Mouse (Mus musculus): ENCODE data around the gene Slc2a1.

Slc2a1 gene

GRCm38 (mm10) chr4:119137313-119137712 is 28.8 kb downstream of the Slc2a1 start:
- POLR2A ChIA-PET, result interaction anchor here (1.0 to 12.9 kb wide), 21 partner anchors 9 to 143 kb away, joined by 3 to 254 read pairs (median 7); partner anchors contain the start of genes Slc2a1 (in 3 of the 4), AU022252 (in 1 of the 4), P3h1 (in 1 of the 4) and Zfp691 (in 1 of the 4)
- CTCF ChIA-PET, result interaction anchor here (0.6 to 1.6 kb wide), 9 partner anchors 20 to 235 kb away, joined by 3 to 9 read pairs (median 3); partner anchors contain the start of gene Slc2a1 (in 2 of the 4)

- ChIA-PET POLR2A (interaction anchor here (0.6 to 12.9 kb wide), 43 partner anchors 9 to 1888 kb away, joined by 3 to 254 read pairs (median 5); partner anchors contain the start of genes Slc2a1 (in 3 of the 4), AU022252 (in 2 of the 4), P3h1 (in 2 of the 4) and Svbp (in 2 of the 4)), CTCF (interaction anchor here in 3 of 4 experiments (0.6 to 1.6 kb wide), 14 partner anchors 12 to 525 kb away, joined by 3 to 9 read pairs (median 4); partner anchors contain the start of genes Slc2a1 (in 3 of the 3) and P3h1 (in 1 of the 3))
Measured at GRCm38 (mm10) chr4:119138171-119138570, 29.7 kb downstream of the Slc2a1 start.

GRCm38 (mm10) chr4:119138776-119139175 is 30.3 kb downstream of the Slc2a1 start:
- ChIA-PET CTCF (interaction anchor here in 2 of 4 experiments (0.6 to 1.6 kb wide), 8 partner anchors 12 to 132 kb away, joined by 3 to 9 read pairs (median 5); partner anchors contain the start of gene Slc2a1 (in 2 of the 2)), POLR2A (interaction anchor here (0.6 to 12.9 kb wide), 37 partner anchors 8 to 873 kb away, joined by 3 to 254 read pairs (median 5); partner anchors contain the start of genes Slc2a1 (in 3 of the 4), AU022252 (in 2 of the 4), P3h1 (in 2 of the 4) and Svbp (in 2 of the 4))

GRCm38 (mm10) chr4:119140126-119140525 is 31.6 kb downstream of the Slc2a1 start:
- POLR2A ChIA-PET, result interaction anchor here (0.7 to 12.9 kb wide), 25 partner anchors 12 to 134 kb away, joined by 3 to 254 read pairs (median 6); partner anchors contain the start of genes Slc2a1 (in 3 of the 4), Tmem269 (in 1 of the 4) and Zfp691 (in 1 of the 4)
- CTCF ChIA-PET, result interaction anchor here in 2 of 4 experiments (0.7 to 4.2 kb wide), 11 partner anchors 17 to 211 kb away, joined by 3 to 37 read pairs (median 7); partner anchors contain the start of gene Slc2a1 (in 1 of the 2)

- ChIA-PET CTCF (interaction anchor here (0.5 to 4.2 kb wide), 30 partner anchors 11 to 727 kb away, joined by 3 to 37 read pairs (median 4); partner anchors contain the start of gene Slc2a1 (in 1 of the 4)), POLR2A (interaction anchor here in 3 of 4 experiments (0.6 to 12.9 kb wide), 52 partner anchors 10 to 990 kb away, joined by 3 to 254 read pairs (median 4); partner anchors contain the start of genes Slc2a1 (in 3 of the 3), Tmem269 (in 1 of the 3) and Zfp691 (in 1 of the 3))
Measured at GRCm38 (mm10) chr4:119141191-119141590, 32.7 kb downstream of the Slc2a1 start.

GRCm38 (mm10) chr4:119142230-119142871 is 33.8 kb downstream of the Slc2a1 start:
- ChIA-PET POLR2A (interaction anchor here (0.5 to 12.9 kb wide), 70 partner anchors 9 to 1086 kb away, joined by 3 to 254 read pairs (median 4); partner anchors contain the start of genes Slc2a1 (in 3 of the 4), AU022252 (in 1 of the 4), P3h1 (in 1 of the 4) and Svbp (in 1 of the 4)), CTCF (interaction anchor here (0.5 to 4.2 kb wide), 61 partner anchors 8 to 671 kb away, joined by 3 to 37 read pairs (median 4); partner anchors contain the start of genes Slc2a1 (in 2 of the 4), AU022252 (in 1 of the 4), P3h1 (in 1 of the 4) and Svbp (in 1 of the 4))

- POLR2A ChIA-PET, result interaction anchor here in 2 of 4 experiments (0.6 to 1.8 kb wide), 12 partner anchors 8 to 125 kb away, joined by 3 to 11 read pairs (median 3); partner anchors contain the start of gene Slc2a1 (in 2 of the 2)
- CTCF ChIA-PET, result interaction anchor here in 1 of 4 experiments (3.7 kb wide), 1 partner anchor 10 kb away, joined by 10 read pairs; no protein-coding TSS in a partner anchor
Measured at GRCm38 (mm10) chr4:119146816-119147215, 38.3 kb downstream of the Slc2a1 start.

- POLR2A ChIA-PET, result interaction anchor here in 2 of 4 experiments (0.6 to 1.6 kb wide), 9 partner anchors 8 to 76 kb away, joined by 3 to 5 read pairs (median 3); partner anchors contain the start of gene Slc2a1 (in 2 of the 2)
- CTCF ChIA-PET, result interaction anchor here in 1 of 4 experiments (3.7 kb wide), 1 partner anchor 10 kb away, joined by 10 read pairs; no protein-coding TSS in a partner anchor
Measured at GRCm38 (mm10) chr4:119147347-119147746, 38.8 kb downstream of the Slc2a1 start.

- POLR2A ChIA-PET, result interaction anchor here in 1 of 4 experiments (0.6 to 1.3 kb wide), 5 partner anchors 14 to 527 kb away, joined by 3 to 4 read pairs (median 3); no protein-coding TSS in a partner anchor
Measured at GRCm38 (mm10) chr4:119148741-119149140, 40.2 kb downstream of the Slc2a1 start.

GRCm38 (mm10) chr4:119157186-119157585 is 48.7 kb downstream of the Slc2a1 start:
- ChIA-PET CTCF (interaction anchor here (0.6 to 2.6 kb wide), 86 partner anchors 8 to 1460 kb away, joined by 3 to 37 read pairs (median 4); partner anchors contain the start of genes AU022252 (in 2 of the 4), P3h1 (in 2 of the 4), Slc2a1 (in 2 of the 4) and Zfp691 (in 2 of the 4)), POLR2A (interaction anchor here in 3 of 4 experiments (0.7 to 2.8 kb wide), 14 partner anchors 10 to 977 kb away, joined by 3 to 12 read pairs (median 3); partner anchors contain the start of genes AU022252 (in 3 of the 3), P3h1 (in 3 of the 3) and Slc2a1 (in 2 of the 3))

More at GRCm38 (mm10) chr4:119148741-119149140, 40.2 kb downstream of the Slc2a1 start:
- CTCF ChIA-PET, result interaction anchor here in 2 of 4 experiments (0.6 to 3.7 kb wide), 3 partner anchors 8 to 409 kb away, joined by 4 to 10 read pairs (median 4); no protein-coding TSS in a partner anchor

GRCm38 (mm10) chr4:119157891-119158290 is 49.4 kb downstream of the Slc2a1 start:
- POLR2A ChIA-PET, result interaction anchor here in 3 of 4 experiments (0.7 to 2.8 kb wide), 7 partner anchors 15 to 978 kb away, joined by 3 to 12 read pairs (median 3); partner anchors contain the start of genes AU022252 (in 2 of the 3) and P3h1 (in 2 of the 3)
- CTCF ChIA-PET, result interaction anchor here (0.6 to 2.6 kb wide), 35 partner anchors 8 to 1460 kb away, joined by 3 to 37 read pairs (median 6); partner anchors contain the start of genes AU022252 (in 2 of the 4), P3h1 (in 2 of the 4), Slc2a1 (in 1 of the 4) and Svbp (in 1 of the 4)

GRCm38 (mm10) chr4:119161358-119161757 is 52.8 kb downstream of the Slc2a1 start:
- CTCF ChIA-PET, result interaction anchor here in 1 of 4 experiments (1.2 kb wide), 1 partner anchor 9 kb away, joined by 3 read pairs; no protein-coding TSS in a partner anchor

GRCm38 (mm10) chr4:119162990-119163389 is 54.5 kb downstream of the Slc2a1 start:
- CTCF ChIA-PET, result interaction anchor here (0.5 to 1.7 kb wide), 39 partner anchors 9 to 1067 kb away, joined by 3 to 12 read pairs (median 4); partner anchors contain the start of genes AU022252 (in 1 of the 4) and Slc2a1 (in 1 of the 4)
- POLR2A ChIA-PET, result interaction anchor here in 3 of 4 experiments (0.6 to 1.9 kb wide), 17 partner anchors 10 to 161 kb away, joined by 3 to 11 read pairs (median 4); partner anchors contain the start of gene Slc2a1 (in 2 of the 3)

More at GRCm38 (mm10) chr4:119161358-119161757, 52.8 kb downstream of the Slc2a1 start:
- POLR2A ChIA-PET, result interaction anchor here in 1 of 4 experiments (0.9 to 1.9 kb wide), 3 partner anchors 34 to 150 kb away, joined by 3 to 4 read pairs (median 3); no protein-coding TSS in a partner anchor

GRCm38 (mm10) chr4:119165916-119166315 is 57.4 kb downstream of the Slc2a1 start:
- POLR2A ChIA-PET, result interaction anchor here in 3 of 4 experiments (0.7 to 1.6 kb wide), 6 partner anchors 24 to 1590 kb away, joined by 3 to 13 read pairs (median 4); partner anchors contain the start of gene Slc2a1 (in 1 of the 3)

GRCm38 (mm10) chr4:119167068-119167467 is 58.6 kb downstream of the Slc2a1 start:
- POLR2A ChIA-PET, result interaction anchor here in 3 of 4 experiments (0.6 to 1.6 kb wide), 13 partner anchors 24 to 544 kb away, joined by 3 to 13 read pairs (median 4); partner anchors contain the start of genes Slc2a1 (in 1 of the 3) and Tmem269 (in 1 of the 3)
- CTCF ChIA-PET, result interaction anchor here (0.6 to 2.0 kb wide), 26 partner anchors 9 to 588 kb away, joined by 3 to 16 read pairs (median 4); partner anchors contain the start of gene Svbp (in 1 of the 4)

More at GRCm38 (mm10) chr4:119165916-119166315, 57.4 kb downstream of the Slc2a1 start:
- CTCF ChIA-PET, result interaction anchor here in 3 of 4 experiments (0.6 to 1.7 kb wide), 10 partner anchors 9 to 521 kb away, joined by 3 to 9 read pairs (median 4); partner anchors contain the start of genes AU022252 (in 1 of the 3), P3h1 (in 1 of the 3), Svbp (in 1 of the 3) and Tmem269 (in 1 of the 3)

GRCm38 (mm10) chr4:119167663-119168062 is 59.2 kb downstream of the Slc2a1 start:
- POLR2A ChIA-PET, result interaction anchor here in 3 of 4 experiments (0.6 to 1.6 kb wide), 9 partner anchors 25 to 168 kb away, joined by 3 to 13 read pairs (median 4); partner anchors contain the start of genes Slc2a1 (in 1 of the 3) and Tmem269 (in 1 of the 3)
- CTCF ChIA-PET, result interaction anchor here in 3 of 4 experiments (1.0 to 2.0 kb wide), 20 partner anchors 10 to 589 kb away, joined by 3 to 16 read pairs (median 4); no protein-coding TSS in a partner anchor

Measured in embryonic stem cell, embryonic (primary cell).